Mouse (Mus musculus): Measurements from ENCODE around the gene Iffo1.
A peak's percentile ranks its signal among the peaks of the same experiment; 100 is the strongest.

- no peak for TF ChIP-seq CTCF (IDR thresholded peaks at IDR 0.05; ENCODE audit: borderline replicate concordance, control insufficient read depth, extremely low read depth, insufficient read depth, low read length, poor library complexity)
- TF ChIP-seq POLR2A (IDR thresholded peaks at IDR 0.05; ENCODE audit: control insufficient read depth, extremely low read depth, insufficient read depth, low read length, poor library complexity): peak; percentile 99
These were observed 20.4 kb downstream of the Iffo1 start for GRCm38 (mm10) chr6:125165328-125165891.

All from thymus, adult 2 months (tissue).